Mouse (Mus musculus): ENCODE data around the gene 1520401A03Rik.

The 1520401A03Rik gene

GRCm38 (mm10) chr17:23742941-23743340, 20.4 kb upstream of the 1520401A03Rik start:
- no peak for DNase-seq (ENCODE audit: low spot score in 2 of 2)

GRCm38 (mm10) chr17:23742210-23742793, 19.7 kb upstream of the 1520401A03Rik start:
- DNase-seq (ENCODE audit: low spot score in 2 of 2) = peak in 1 of 2 experiments; percentile 22

GRCm38 (mm10) chr17:23741359-23742209, 19.0 kb upstream of the 1520401A03Rik start:
- DNase-seq (ENCODE audit: low spot score in 2 of 2) = no peak

- DNase-seq (ENCODE audit: low spot score in 2 of 2) = no peak
Measured at GRCm38 (mm10) chr17:23740598-23741021, 18.0 kb upstream of the 1520401A03Rik start, which contains the start of gene Paqr4. Gene Paqr4 (minus strand): TSS chr17:23740867.

- peak; percentile 73 to 90 for DNase-seq (ENCODE audit: low spot score in 2 of 2)
Measured at GRCm38 (mm10) chr17:23740136-23740584, 17.6 kb upstream of the 1520401A03Rik start.

- DNase-seq (ENCODE audit: low spot score in 2 of 2) = peak in 1 of 2 experiments; percentile 27
Measured at GRCm38 (mm10) chr17:23739202-23740135, 16.9 kb upstream of the 1520401A03Rik start.

GRCm38 (mm10) chr17:23738836-23739201, 16.2 kb upstream of the 1520401A03Rik start:
- DNase-seq (ENCODE audit: low spot score in 2 of 2) = no peak

GRCm38 (mm10) chr17:23737493-23738445, 15.2 kb upstream of the 1520401A03Rik start:
- DNase-seq (ENCODE audit: low spot score in 2 of 2) = no peak

- DNase-seq (ENCODE audit: low spot score in 2 of 2) = no peak
Measured at GRCm38 (mm10) chr17:23734341-23734740, 11.8 kb upstream of the 1520401A03Rik start.

GRCm38 (mm10) chr17:23730441-23730840, 7.9 kb upstream of the 1520401A03Rik start:
- no peak for DNase-seq (ENCODE audit: low spot score in 2 of 2)

GRCm38 (mm10) chr17:23726758-23727142, 4.2 kb upstream of the 1520401A03Rik start:
- peak; percentile 50 to 79 for DNase-seq (ENCODE audit: low spot score in 2 of 2)

GRCm38 (mm10) chr17:23725999-23726757, 3.6 kb upstream of the 1520401A03Rik start, which contains the start of gene Pkmyt1:
Gene Pkmyt1 (plus strand): TSS chr17:23726336.
- peak; percentile 91 to 95 for DNase-seq (ENCODE audit: low spot score in 2 of 2)

GRCm38 (mm10) chr17:23725477-23725876, 2.9 kb upstream of the 1520401A03Rik start:
- DNase-seq (ENCODE audit: low spot score in 2 of 2) = no peak

- no peak for DNase-seq (ENCODE audit: low spot score in 2 of 2)
Measured at GRCm38 (mm10) chr17:23721886-23722285, 697 bp downstream of the 1520401A03Rik start.

- no peak for DNase-seq (ENCODE audit: low spot score in 2 of 2)
Measured at GRCm38 (mm10) chr17:23719455-23719854, 3.1 kb downstream of the 1520401A03Rik start.

GRCm38 (mm10) chr17:23717003-23717402, 5.6 kb downstream of the 1520401A03Rik start:
- no peak for DNase-seq (ENCODE audit: low spot score in 2 of 2)

GRCm38 (mm10) chr17:23706212-23706611, 16.4 kb downstream of the 1520401A03Rik start:
- DNase-seq (ENCODE audit: low spot score in 2 of 2) = peak; percentile 61 to 73

- DNase-seq (ENCODE audit: low spot score in 2 of 2) = no peak
Measured at GRCm38 (mm10) chr17:23705525-23706104, 17.0 kb downstream of the 1520401A03Rik start.

- DNase-seq (ENCODE audit: low spot score in 2 of 2) = no peak
Measured at GRCm38 (mm10) chr17:23704741-23705140, 17.8 kb downstream of the 1520401A03Rik start.

Measured in urinary bladder, postnatal 36 days (tissue).